Mouse (Mus musculus) liver, adult 2 months (tissue): ENCODE results near the gene Clpx.

Experiments used
- CTCF ChIP-seq: fragments of 200-500 bp; IDR thresholded peaks from 2 replicates; pipeline ENCODE4 v1.5.1; 2011; ENCODE audit warnings: low read depth, low read length, control low read depth
- POLR2A ChIP-seq: fragments of 200-500 bp; IDR thresholded peaks from 2 replicates; pipeline ENCODE4 v1.6.1; 2011; ENCODE audit warnings: low read length, control low read depth; ENCODE audit not compliant: insufficient read depth; ENCODE audit errors: extremely low read depth

GRCm38 (mm10) chr9:65325971-65326370 lies 31.9 kb downstream of the Clpx start:
- TF ChIP-seq CTCF (no peak), POLR2A (no peak)
